Mouse (Mus musculus) embryonic facial prominence, embryonic 12.5 days (tissue): ENCODE data around the gene Cisd2. TPM values are rescaled to one million over a fixed set of nuclear protein-coding genes. Genes with fewer than 3 reads are reported as not detected.

Experiments used
- ATAC-seq: fragments of 200-750 bp; cut with Nextera tagmentation; 2 replicates; pipeline ENCODE4 v1.8.0; 2017; ENCODE audit not compliant: insufficient number of reproducible peaks, insufficient read depth, low FRiP score, low TSS enrichment
- H3K27ac ChIP-seq: fragments of 300-500 bp; sonication (generic); 2 replicates; pipeline ENCODE4 v1.5.1; 2016; ENCODE audit warnings: mild to moderate bottlenecking
- H3K27me3 ChIP-seq: fragments of 300-500 bp; sonication (generic); 2 replicates; pipeline ENCODE4 v1.6.1; 2016; ENCODE audit warnings: mild to moderate bottlenecking, moderate library complexity
- H3K36me3 ChIP-seq: fragments of 300-500 bp; sonication (generic); 2 replicates; pipeline ENCODE4 v1.6.1; 2016; ENCODE audit warnings: mild to moderate bottlenecking
- H3K4me1 ChIP-seq: fragments of 300-500 bp; sonication (generic); 2 replicates; pipeline ENCODE4 v1.6.1; 2016
- H3K4me2 ChIP-seq: fragments of 300-500 bp; sonication (generic); replicated peaks from 2 replicates; pipeline ENCODE4 v1.6.1; 2016; ENCODE audit warnings: mild to moderate bottlenecking, moderate library complexity
- H3K4me3 ChIP-seq: fragments of 300-500 bp; sonication (generic); 2 replicates; pipeline ENCODE4 v1.5.1; 2016; ENCODE audit warnings: mild to moderate bottlenecking
- H3K9ac ChIP-seq: fragments of 300-500 bp; sonication (generic); 2 replicates; pipeline ENCODE4 v1.6.1; 2016; ENCODE audit warnings: mild to moderate bottlenecking, moderate library complexity
- H3K9me3 ChIP-seq: fragments of 300-500 bp; sonication (generic); 2 replicates; pipeline ENCODE4 v1.6.1; 2016; ENCODE audit warnings: mild to moderate bottlenecking, moderate library complexity
- WGBS: fragments of 180-500 bp; shearing (Covaris S2); methylation state at CpG from one replicate; pipeline ENCODE4 v1.1.7; 2016; 5-methylcytosine and 5-hydroxymethylcytosine counted together
- polyA plus RNA-seq: library from polyadenylated mRNA; unstranded; fragments of >200 nt; fragmentation: Nextera tagmentation; extraction: Ambion mirVana; gene quantifications from 2 replicates; pipeline ENCODE4 v1.2.1, GENCODE M21; 2016

Gene Cisd2
- polyA plus RNA-seq, 1 experiment from 2014 or later = 74.0 TPM

GRCm38 (mm10) chr3:135409219-135409618 lies 14.5 kb downstream of the Cisd2 start:
- Histone ChIP-seq H3K36me3 (peaks cover 33% of the 10 kb centered on the region), H3K4me3 (no peak overlapping the region), H3K27me3 (no peaks in the 10 kb centered on the region), H3K4me1 (peaks cover 8% of the 10 kb centered on the region; the same call in 1 of the 2 replicates), H3K9ac (no peak overlapping the region), H3K4me2 (no peak overlapping the region), H3K27ac (no peak overlapping the region), H3K9me3 (no peaks in the 10 kb centered on the region)
- ATAC-seq = no peak
- WGBS = 89% methylated on average over 5 of the region's 5 CpGs

GRCm38 (mm10) chr3:135407351-135407750 lies 16.4 kb downstream of the Cisd2 start:
- ATAC-seq = no peak
- H3K27me3 ChIP-seq = no peaks in the 10 kb centered on the region
- H3K9ac ChIP-seq = no peak overlapping the region
- no peak overlapping the region for H3K4me3 ChIP-seq
- H3K9me3 ChIP-seq = no peaks in the 10 kb centered on the region
- H3K4me1 ChIP-seq = no peaks in the 10 kb centered on the region
- 86% methylated on average over 9 of the region's 9 CpGs for WGBS
- peaks cover 33% of the 10 kb centered on the region for H3K36me3 ChIP-seq
- H3K27ac ChIP-seq = no peak overlapping the region
- H3K4me2 ChIP-seq = no peak overlapping the region

- H3K4me1 ChIP-seq = no peaks in the 10 kb centered on the region
- H3K4me2 ChIP-seq = no peak overlapping the region
- no peak overlapping the region for H3K27ac ChIP-seq
- H3K36me3 ChIP-seq = peaks cover 22% of the 10 kb centered on the region
- H3K27me3 ChIP-seq = no peaks in the 10 kb centered on the region
- H3K9me3 ChIP-seq = no peaks in the 10 kb centered on the region
- H3K4me3 ChIP-seq = no peak overlapping the region
- no peak for ATAC-seq
- WGBS = 76% methylated on average over 4 of the region's 4 CpGs
- no peak overlapping the region for H3K9ac ChIP-seq
These were observed 19.1 kb downstream of the Cisd2 start for GRCm38 (mm10) chr3:135404599-135404998.

GRCm38 (mm10) chr3:135403856-135404255 lies 19.9 kb downstream of the Cisd2 start:
- WGBS = 79% methylated on average over 5 of the region's 5 CpGs

GRCm38 (mm10) chr3:135403211-135403610 lies 20.5 kb downstream of the Cisd2 start:
- WGBS = 82% methylated on average over 9 of the region's 9 CpGs
- Histone ChIP-seq H3K9me3 (no peaks in the 10 kb centered on the region), H3K27me3 (no peaks in the 10 kb centered on the region)

More at GRCm38 (mm10) chr3:135403856-135404255, 19.9 kb downstream of the Cisd2 start:
- no peaks in the 10 kb centered on the region for H3K27me3 ChIP-seq
- H3K4me3 ChIP-seq = no peak overlapping the region
- H3K4me2 ChIP-seq = no peak overlapping the region
- peaks cover 17% of the 10 kb centered on the region for H3K36me3 ChIP-seq
- H3K4me1 ChIP-seq = no peaks in the 10 kb centered on the region
- no peak for ATAC-seq
- H3K27ac ChIP-seq = no peak overlapping the region
- no peaks in the 10 kb centered on the region for H3K9me3 ChIP-seq
- H3K9ac ChIP-seq = no peak overlapping the region

GRCm38 (mm10) chr3:135402201-135402658 lies 21.5 kb downstream of the Cisd2 start:
- no peak overlapping the region for H3K9ac ChIP-seq
- WGBS = 11% methylated on average over 10 of the region's 10 CpGs
- H3K27me3 ChIP-seq = no peaks in the 10 kb centered on the region
- H3K27ac ChIP-seq = no peak overlapping the region
- H3K4me3 ChIP-seq = no peak overlapping the region
- peaks cover 13% of the 10 kb centered on the region for H3K36me3 ChIP-seq
- H3K4me1 ChIP-seq = no peaks in the 10 kb centered on the region
- H3K9me3 ChIP-seq = no peaks in the 10 kb centered on the region
- no peak overlapping the region for H3K4me2 ChIP-seq
- ATAC-seq = no peak

More at GRCm38 (mm10) chr3:135403211-135403610, 20.5 kb downstream of the Cisd2 start:
- H3K36me3 ChIP-seq = peaks cover 14% of the 10 kb centered on the region
- H3K27ac ChIP-seq = no peak overlapping the region
- no peaks in the 10 kb centered on the region for H3K4me1 ChIP-seq
- no peak overlapping the region for H3K4me3 ChIP-seq
- ATAC-seq = no peak
- no peak overlapping the region for H3K4me2 ChIP-seq
- H3K9ac ChIP-seq = no peak overlapping the region

GRCm38 (mm10) chr3:135397112-135397511 lies 26.6 kb downstream of the Cisd2 start:
- Histone ChIP-seq H3K9me3 (no peaks in the 10 kb centered on the region), H3K27ac (no peak overlapping the region), H3K36me3 (no peaks in the 10 kb centered on the region), H3K4me1 (no peaks in the 10 kb centered on the region), H3K27me3 (no peaks in the 10 kb centered on the region), H3K9ac (no peak overlapping the region), H3K4me3 (no peak overlapping the region), H3K4me2 (no peak overlapping the region)
- no peak for ATAC-seq

- Histone ChIP-seq H3K27me3 (no peaks in the 10 kb centered on the region), H3K4me3 (no peak overlapping the region), H3K9ac (no peak overlapping the region), H3K36me3 (no peaks in the 10 kb centered on the region), H3K4me2 (no peak overlapping the region), H3K9me3 (no peaks in the 10 kb centered on the region), H3K4me1 (no peaks in the 10 kb centered on the region), H3K27ac (no peak overlapping the region)
- no peak for ATAC-seq
- 58% methylated on average over 6 of the region's 6 CpGs for WGBS
These were observed 27.6 kb downstream of the Cisd2 start for GRCm38 (mm10) chr3:135396081-135396480.

- Histone ChIP-seq H3K36me3 (no peaks in the 10 kb centered on the region), H3K4me3 (no peak overlapping the region), H3K27ac (no peak overlapping the region), H3K4me1 (no peaks in the 10 kb centered on the region), H3K9me3 (no peaks in the 10 kb centered on the region), H3K27me3 (no peaks in the 10 kb centered on the region), H3K4me2 (no peak overlapping the region), H3K9ac (no peak overlapping the region)
- 83% methylated on average over 5 of the region's 5 CpGs for WGBS
- ATAC-seq = no peak
These were observed 28.6 kb downstream of the Cisd2 start for GRCm38 (mm10) chr3:135395085-135395484.

GRCm38 (mm10) chr3:135393186-135393585 lies 30.5 kb downstream of the Cisd2 start:
- no peaks in the 10 kb centered on the region for H3K9me3 ChIP-seq
- H3K36me3 ChIP-seq = no peaks in the 10 kb centered on the region
- H3K4me1 ChIP-seq = no peaks in the 10 kb centered on the region
- H3K27ac ChIP-seq = no peak overlapping the region
- H3K4me2 ChIP-seq = no peak overlapping the region
- no peak overlapping the region for H3K9ac ChIP-seq
- WGBS = 78% methylated on average over 6 of the region's 6 CpGs
- H3K27me3 ChIP-seq = no peaks in the 10 kb centered on the region
- no peak for ATAC-seq
- no peak overlapping the region for H3K4me3 ChIP-seq

GRCm38 (mm10) chr3:135379868-135380267 lies 43.9 kb downstream of the Cisd2 start:
- no peak overlapping the region for H3K4me2 ChIP-seq
- H3K4me3 ChIP-seq = no peak overlapping the region
- no peak overlapping the region for H3K27ac ChIP-seq
- no peaks in the 10 kb centered on the region for H3K9me3 ChIP-seq
- 86% methylated on average over 4 of the region's 4 CpGs for WGBS
- H3K27me3 ChIP-seq = no peaks in the 10 kb centered on the region
- no peaks in the 10 kb centered on the region for H3K4me1 ChIP-seq
- H3K36me3 ChIP-seq = no peaks in the 10 kb centered on the region
- no peak for ATAC-seq
- no peak overlapping the region for H3K9ac ChIP-seq

- 81% methylated on average over 10 of the region's 10 CpGs for WGBS
- H3K27ac ChIP-seq = no peak overlapping the region
- H3K4me3 ChIP-seq = no peak overlapping the region
- H3K9me3 ChIP-seq = no peaks in the 10 kb centered on the region
- no peak overlapping the region for H3K4me2 ChIP-seq
- no peaks in the 10 kb centered on the region for H3K27me3 ChIP-seq
- no peaks in the 10 kb centered on the region for H3K4me1 ChIP-seq
- H3K36me3 ChIP-seq = no peaks in the 10 kb centered on the region
- H3K9ac ChIP-seq = no peak overlapping the region
- ATAC-seq = no peak
These were observed 46.3 kb downstream of the Cisd2 start for GRCm38 (mm10) chr3:135377445-135377844.

- Histone ChIP-seq H3K9ac (no peak overlapping the region), H3K4me2 (no peak overlapping the region), H3K4me1 (no peaks in the 10 kb centered on the region), H3K9me3 (no peaks in the 10 kb centered on the region), H3K4me3 (no peak overlapping the region), H3K36me3 (no peaks in the 10 kb centered on the region), H3K27ac (no peak overlapping the region), H3K27me3 (no peaks in the 10 kb centered on the region)
- no peak for ATAC-seq
- 75% methylated on average over 3 of the region's 3 CpGs for WGBS
These were observed 47.9 kb downstream of the Cisd2 start for GRCm38 (mm10) chr3:135375836-135376235.
